Mouse (Mus musculus): ENCODE measurements around the gene Adgrg6.

Adgrg6 gene

GRCm38 (mm10) chr10:14483257-14483656, 62.2 kb downstream of the Adgrg6 start:
- DNase-seq: no peak

- DNase-seq: no peak
Measured at GRCm38 (mm10) chr10:14482483-14482882, 63.0 kb downstream of the Adgrg6 start.

- DNase-seq: peak; percentile 20
Measured at GRCm38 (mm10) chr10:14480928-14481327, 64.5 kb downstream of the Adgrg6 start.

GRCm38 (mm10) chr10:14476393-14476792, 69.1 kb downstream of the Adgrg6 start:
- DNase-seq: no peak

- no peak for DNase-seq
Measured at GRCm38 (mm10) chr10:14475641-14476040, 69.8 kb downstream of the Adgrg6 start.

- DNase-seq: peak; percentile 61
Measured at GRCm38 (mm10) chr10:14474541-14475305, 70.7 kb downstream of the Adgrg6 start.

GRCm38 (mm10) chr10:14471039-14471550, 74.4 kb downstream of the Adgrg6 start:
- DNase-seq: peak; percentile 55

GRCm38 (mm10) chr10:14468623-14469022, 76.8 kb downstream of the Adgrg6 start:
- DNase-seq: peak; percentile 68

- no peak for DNase-seq
Measured at GRCm38 (mm10) chr10:14463796-14464511, 81.5 kb downstream of the Adgrg6 start.

GRCm38 (mm10) chr10:14460933-14461514, 84.4 kb downstream of the Adgrg6 start:
- DNase-seq: no peak

GRCm38 (mm10) chr10:14460252-14460932, 85.1 kb downstream of the Adgrg6 start:
- no peak for DNase-seq

GRCm38 (mm10) chr10:14459819-14460218, 85.6 kb downstream of the Adgrg6 start:
- DNase-seq: no peak

GRCm38 (mm10) chr10:14459330-14459729, 86.1 kb downstream of the Adgrg6 start:
- no peak for DNase-seq

- DNase-seq: no peak
Measured at GRCm38 (mm10) chr10:14454481-14454880, 91.0 kb downstream of the Adgrg6 start.

- peak; percentile 15 for DNase-seq
Measured at GRCm38 (mm10) chr10:14451811-14452210, 93.6 kb downstream of the Adgrg6 start.

- no peak for DNase-seq
Measured at GRCm38 (mm10) chr10:14450073-14450472, 95.4 kb downstream of the Adgrg6 start.

- DNase-seq: no peak
Measured at GRCm38 (mm10) chr10:14445590-14446291, 99.7 kb downstream of the Adgrg6 start.

GRCm38 (mm10) chr10:14440860-14441579, 104.4 kb downstream of the Adgrg6 start:
- DNase-seq: no peak

- peak; percentile 56 for DNase-seq
Measured at GRCm38 (mm10) chr10:14404070-14404469, 141.4 kb downstream of the Adgrg6 start.

- peak; percentile 17 for DNase-seq
Measured at GRCm38 (mm10) chr10:14401744-14402143, 143.7 kb downstream of the Adgrg6 start.

- peak; percentile 78 for DNase-seq
Measured at GRCm38 (mm10) chr10:14391025-14391639, 154.3 kb downstream of the Adgrg6 start.

All from lung, postnatal 10 days (tissue).